Mouse (Mus musculus): ENCODE data around the gene Rnf224. TPM values are rescaled to one million over a fixed set of nuclear protein-coding genes. Genes with fewer than 3 reads are reported as not detected.

The Rnf224 gene
- polyA plus RNA-seq, 1 experiment from 2014 or later, result 0.10 TPM

- ATAC-seq, result no peak
- no peak overlapping the region for H3K9ac ChIP-seq
- peaks cover 52% of the 10 kb centered on the region for H3K4me1 ChIP-seq
- peaks cover 83% of the 10 kb centered on the region for H3K27me3 ChIP-seq (replicated peaks)
- H3K4me3 ChIP-seq, result no peak overlapping the region
- no peaks in the 10 kb centered on the region for H3K36me3 ChIP-seq
- WGBS (ENCODE audit: insufficient replicate concordance), result 86% methylated on average over 7 of the region's 7 CpGs
- no peak overlapping the region for H3K4me2 ChIP-seq
- H3K27ac ChIP-seq, result no peak overlapping the region
- no peaks in the 10 kb centered on the region for H3K9me3 ChIP-seq (replicated peaks)
These were observed 52.1 kb downstream of the Rnf224 start for GRCm38 (mm10) chr2:25184496-25184895.

Other genes with a start within 250 kb of the Rnf224 start
- gene Nsmf, start 182.4 kb downstream of the Rnf224 start, polyA plus RNA-seq (2016; fragmentation: Nextera tagmentation; extraction: Ambion mirVana), result 16.1 and 17.0 TPM in 2 replicates
- 1.2 and 1.4 TPM in 2 replicates for gene Entpd8, start 156.5 kb downstream of the Rnf224 start, polyA plus RNA-seq (2016; fragmentation: Nextera tagmentation; extraction: Ambion mirVana)
- 0.64 and 0.71 TPM in 2 replicates for gene Noxa1, start 141.6 kb downstream of the Rnf224 start, polyA plus RNA-seq (2016; fragmentation: Nextera tagmentation; extraction: Ambion mirVana)
- gene Nrarp, start 56.0 kb downstream of the Rnf224 start, polyA plus RNA-seq (2016; fragmentation: Nextera tagmentation; extraction: Ambion mirVana), result 5.9 and 6.2 TPM in 2 replicates
- gene Tor4a, start 39.9 kb downstream of the Rnf224 start, polyA plus RNA-seq (2016; fragmentation: Nextera tagmentation; extraction: Ambion mirVana), result 7.2 and 7.4 TPM in 2 replicates
- gene Nelfb, start 25.3 kb downstream of the Rnf224 start, polyA plus RNA-seq (2016; fragmentation: Nextera tagmentation; extraction: Ambion mirVana), result 56.7 and 61.5 TPM in 2 replicates
- gene Stpg3, start 22.1 kb downstream of the Rnf224 start, polyA plus RNA-seq (2016; fragmentation: Nextera tagmentation; extraction: Ambion mirVana), result not detected in 2 replicates
- 1.2 TPM in 1 of 2 replicates, not detected in the other for gene Fam166a, start 18.0 kb downstream of the Rnf224 start, polyA plus RNA-seq (2016; fragmentation: Nextera tagmentation; extraction: Ambion mirVana)
- 901 and 931 TPM in 2 replicates for gene Tubb4b, start 12.1 kb downstream of the Rnf224 start, polyA plus RNA-seq (2016; fragmentation: Nextera tagmentation; extraction: Ambion mirVana)
- gene Slc34a3, start 2.4 kb downstream of the Rnf224 start, polyA plus RNA-seq (2016; fragmentation: Nextera tagmentation; extraction: Ambion mirVana), result 0.17 TPM in 1 of 2 replicates, not detected in the other
- gene Rnf208, start 5.5 kb upstream of the Rnf224 start, polyA plus RNA-seq (2016; fragmentation: Nextera tagmentation; extraction: Ambion mirVana), result 1.8 and 2.4 TPM in 2 replicates
- not detected in 2 replicates for gene Cysrt1, start 5.7 kb upstream of the Rnf224 start, polyA plus RNA-seq (2016; fragmentation: Nextera tagmentation; extraction: Ambion mirVana)
- gene AL732309.1, start 10.1 kb upstream of the Rnf224 start, polyA plus RNA-seq (2016; fragmentation: Nextera tagmentation; extraction: Ambion mirVana), result 4.4 and 4.8 TPM in 2 replicates
- 16.2 and 17.3 TPM in 2 replicates for gene Tmem203, start 18.7 kb upstream of the Rnf224 start, polyA plus RNA-seq (2016; fragmentation: Nextera tagmentation; extraction: Ambion mirVana)
- 7.9 and 9.0 TPM in 2 replicates for gene Tprn, start 25.8 kb upstream of the Rnf224 start, polyA plus RNA-seq (2016; fragmentation: Nextera tagmentation; extraction: Ambion mirVana)
- 164 and 179 TPM in 2 replicates for gene Ssna1, start 35.7 kb upstream of the Rnf224 start, polyA plus RNA-seq (2016; fragmentation: Nextera tagmentation; extraction: Ambion mirVana)
- 63.6 and 65.3 TPM in 2 replicates for gene Anapc2, start 35.7 kb upstream of the Rnf224 start, polyA plus RNA-seq (2016; fragmentation: Nextera tagmentation; extraction: Ambion mirVana)
- gene Tmem210, start 51.4 kb upstream of the Rnf224 start, polyA plus RNA-seq (2016; fragmentation: Nextera tagmentation; extraction: Ambion mirVana), result not detected in 2 replicates
- gene Lrrc26, start 53.1 kb upstream of the Rnf224 start, polyA plus RNA-seq (2016; fragmentation: Nextera tagmentation; extraction: Ambion mirVana), result not detected in 2 replicates
- gene Grin1, start 82.4 kb upstream of the Rnf224 start, polyA plus RNA-seq (2016; fragmentation: Nextera tagmentation; extraction: Ambion mirVana), result 0.24 and 0.41 TPM in 2 replicates
- gene Man1b1, start 95.6 kb upstream of the Rnf224 start, polyA plus RNA-seq (2016; fragmentation: Nextera tagmentation; extraction: Ambion mirVana), result 29.4 and 30.5 TPM in 2 replicates
- gene Dpp7, start 119.6 kb upstream of the Rnf224 start, polyA plus RNA-seq (2016; fragmentation: Nextera tagmentation; extraction: Ambion mirVana), result 11.2 TPM in 2 replicates
- gene Uap1l1, start 128.9 kb upstream of the Rnf224 start, polyA plus RNA-seq (2016; fragmentation: Nextera tagmentation; extraction: Ambion mirVana), result 13.5 and 14.0 TPM in 2 replicates
- gene Sapcd2, start 135.5 kb upstream of the Rnf224 start, polyA plus RNA-seq (2016; fragmentation: Nextera tagmentation; extraction: Ambion mirVana), result 34.6 and 38.0 TPM in 2 replicates
- 0.13 and 0.19 TPM in 2 replicates for gene Entpd2, start 159.1 kb upstream of the Rnf224 start, polyA plus RNA-seq (2016; fragmentation: Nextera tagmentation; extraction: Ambion mirVana)
- gene Npdc1, start 162.6 kb upstream of the Rnf224 start, polyA plus RNA-seq (2016; fragmentation: Nextera tagmentation; extraction: Ambion mirVana), result 5.3 and 5.6 TPM in 2 replicates
- gene Fut7, start 186.5 kb upstream of the Rnf224 start, polyA plus RNA-seq (2016; fragmentation: Nextera tagmentation; extraction: Ambion mirVana), result 0.31 and 0.54 TPM in 2 replicates
- gene Abca2, start 191.9 kb upstream of the Rnf224 start, polyA plus RNA-seq (2016; fragmentation: Nextera tagmentation; extraction: Ambion mirVana), result 2.8 and 3.1 TPM in 2 replicates
- 0.45 and 0.68 TPM in 2 replicates for gene Clic3, start 220.1 kb upstream of the Rnf224 start, polyA plus RNA-seq (2016; fragmentation: Nextera tagmentation; extraction: Ambion mirVana)
- gene Paxx, start 224.3 kb upstream of the Rnf224 start, polyA plus RNA-seq (2016; fragmentation: Nextera tagmentation; extraction: Ambion mirVana), result 9.1 and 11.4 TPM in 2 replicates
- 0.20 and 0.22 TPM in 2 replicates for gene Ptgds, start 233.3 kb upstream of the Rnf224 start, polyA plus RNA-seq (2016; fragmentation: Nextera tagmentation; extraction: Ambion mirVana)

Data from liver, embryonic 12.5 days (tissue).